Mouse (Mus musculus): Measurements from ENCODE around the gene Pcolce2. TPM values are rescaled to one million over a fixed set of nuclear protein-coding genes. Genes with fewer than 3 reads are reported as not detected.
A peak's percentile ranks its signal among the peaks of the same experiment; 100 is the strongest.

Gene Pcolce2
- total RNA-seq, 1 experiment = 27.0 TPM

GRCm38 (mm10) chr9:95688064-95688463 lies 50.7 kb downstream of the Pcolce2 start:
- no peak overlapping the region for H3K4me3 ChIP-seq (ENCODE audit: insufficient read depth in 1 of 2, low read depth in 1 of 2, low read length in 2 of 2, poor library complexity in 1 of 2, severe bottlenecking in 1 of 2)
- H3K27ac ChIP-seq (ENCODE audit: insufficient read depth, low read depth, low read length, poor library complexity, severe bottlenecking) = no peak overlapping the region
- H3K36me3 ChIP-seq (ENCODE audit: control insufficient read depth, insufficient read depth, low read length, poor library complexity, severe bottlenecking) = no peaks in the 10 kb centered on the region
- DNase-seq (ENCODE audit: low read depth, low spot score) = peak; percentile 15
- in situ Hi-C loops (cut with MboI; ENCODE audit: low sequenced_read_pairs in 2 of 2, unreplicated experiment in 2 of 2) = loop anchor here in 1 of 2 experiments (5.0 kb wide), 1 partner anchor 86 kb away; no protein-coding TSS in a partner anchor
- no peaks in the 10 kb centered on the region for H3K4me1 ChIP-seq (ENCODE audit: control insufficient read depth in 2 of 2, insufficient read depth in 2 of 2, low read length in 2 of 2, poor library complexity in 1 of 2)
- TF ChIP-seq ZC3H11A (IDR thresholded peaks at IDR 0.05; ENCODE audit: borderline replicate concordance, low read depth, low read length) (0 out of 2 replicates have a peak, but pooled peaks have one; percentile 24), CHD2 (IDR thresholded peaks at IDR 0.05; ENCODE audit: low read depth, low read length) (no peak)
- no peaks in the 10 kb centered on the region for H3K9me3 ChIP-seq (ENCODE audit: control insufficient read depth, insufficient read depth, low read depth, low read length)
- H3K9ac ChIP-seq (ENCODE audit: insufficient read depth, low read depth, low read length, poor library complexity, severe bottlenecking) = no peak overlapping the region

GRCm38 (mm10) chr9:95692823-95693222 lies 55.4 kb downstream of the Pcolce2 start:
- Histone ChIP-seq H3K36me3 (ENCODE audit: control insufficient read depth, insufficient read depth, low read length, poor library complexity, severe bottlenecking) (peaks cover 2% of the 10 kb centered on the region), H3K27ac (ENCODE audit: insufficient read depth, low read depth, low read length, poor library complexity, severe bottlenecking) (no peak overlapping the region), H3K9me3 (ENCODE audit: control insufficient read depth, insufficient read depth, low read depth, low read length) (no peaks in the 10 kb centered on the region), H3K9ac (ENCODE audit: insufficient read depth, low read depth, low read length, poor library complexity, severe bottlenecking) (no peak overlapping the region), H3K4me3 (ENCODE audit: insufficient read depth in 1 of 2, low read depth in 1 of 2, low read length in 2 of 2, poor library complexity in 1 of 2, severe bottlenecking in 1 of 2) (no peak overlapping the region), H3K4me1 (ENCODE audit: control insufficient read depth in 2 of 2, insufficient read depth in 2 of 2, low read length in 2 of 2, poor library complexity in 1 of 2) (no peaks in the 10 kb centered on the region)
- DNase-seq (ENCODE audit: low read depth, low spot score) = no peak
- TF ChIP-seq CHD2 (IDR thresholded peaks at IDR 0.05; ENCODE audit: low read depth, low read length) (no peak), ZC3H11A (IDR thresholded peaks at IDR 0.05; ENCODE audit: borderline replicate concordance, low read depth, low read length) (no peak), ZNF384 (IDR thresholded peaks at IDR 0.05; ENCODE audit: low read depth, low read length) (no peak), MAFK (IDR thresholded peaks at IDR 0.05; ENCODE audit: insufficient read depth, low read depth, low read length) (no peak), HCFC1 (IDR thresholded peaks at IDR 0.05; ENCODE audit: borderline replicate concordance, insufficient read depth, low read length) (no peak)
- in situ Hi-C loops (cut with MboI; ENCODE audit: low sequenced_read_pairs in 2 of 2, unreplicated experiment in 2 of 2) = loop anchor here in 1 of 2 experiments (10.0 kb wide), 1 partner anchor 158 kb away; no protein-coding TSS in a partner anchor

GRCm38 (mm10) chr9:95693528-95694100 lies 56.2 kb downstream of the Pcolce2 start:
- in situ Hi-C loops (cut with MboI; ENCODE audit: low sequenced_read_pairs in 2 of 2, unreplicated experiment in 2 of 2) = loop anchor here in 1 of 2 experiments (10.0 kb wide), 1 partner anchor 159 kb away; no protein-coding TSS in a partner anchor
- Histone ChIP-seq H3K4me1 (ENCODE audit: control insufficient read depth in 2 of 2, insufficient read depth in 2 of 2, low read length in 2 of 2, poor library complexity in 1 of 2) (no peaks in the 10 kb centered on the region), H3K9me3 (ENCODE audit: control insufficient read depth, insufficient read depth, low read depth, low read length) (no peaks in the 10 kb centered on the region), H3K9ac (ENCODE audit: insufficient read depth, low read depth, low read length, poor library complexity, severe bottlenecking) (no peak overlapping the region), H3K4me3 (ENCODE audit: insufficient read depth in 1 of 2, low read depth in 1 of 2, low read length in 2 of 2, poor library complexity in 1 of 2, severe bottlenecking in 1 of 2) (no peak overlapping the region), H3K27ac (ENCODE audit: insufficient read depth, low read depth, low read length, poor library complexity, severe bottlenecking) (no peak overlapping the region), H3K36me3 (ENCODE audit: control insufficient read depth, insufficient read depth, low read length, poor library complexity, severe bottlenecking) (peaks cover 2% of the 10 kb centered on the region)
- no peak for DNase-seq (ENCODE audit: low read depth, low spot score)
- no peak for TF ChIP-seq HCFC1 (IDR thresholded peaks at IDR 0.05; ENCODE audit: borderline replicate concordance, insufficient read depth, low read length)
- no peak for TF ChIP-seq CHD2 (IDR thresholded peaks at IDR 0.05; ENCODE audit: low read depth, low read length)
- TF ChIP-seq ZC3H11A (IDR thresholded peaks at IDR 0.05; ENCODE audit: borderline replicate concordance, low read depth, low read length) = no peak
- no peak for TF ChIP-seq ZNF384 (IDR thresholded peaks at IDR 0.05; ENCODE audit: low read depth, low read length)
- TF ChIP-seq MAFK (IDR thresholded peaks at IDR 0.05; ENCODE audit: insufficient read depth, low read depth, low read length) = no peak

GRCm38 (mm10) chr9:95694526-95694925 lies 57.1 kb downstream of the Pcolce2 start:
- no peak for DNase-seq (ENCODE audit: low read depth, low spot score)
- H3K4me3 ChIP-seq (ENCODE audit: insufficient read depth in 1 of 2, low read depth in 1 of 2, low read length in 2 of 2, poor library complexity in 1 of 2, severe bottlenecking in 1 of 2) = no peak overlapping the region
- no peak for TF ChIP-seq ZC3H11A (IDR thresholded peaks at IDR 0.05; ENCODE audit: borderline replicate concordance, low read depth, low read length)
- TF ChIP-seq ZNF384 (IDR thresholded peaks at IDR 0.05; ENCODE audit: low read depth, low read length) = no peak
- TF ChIP-seq MAFK (IDR thresholded peaks at IDR 0.05; ENCODE audit: insufficient read depth, low read depth, low read length) = no peak
- TF ChIP-seq CHD2 (IDR thresholded peaks at IDR 0.05; ENCODE audit: low read depth, low read length) = no peak
- TF ChIP-seq HCFC1 (IDR thresholded peaks at IDR 0.05; ENCODE audit: borderline replicate concordance, insufficient read depth, low read length) = no peak
- in situ Hi-C loops (cut with MboI; ENCODE audit: low sequenced_read_pairs in 2 of 2, unreplicated experiment in 2 of 2) = loop anchor here in 1 of 2 experiments (10.0 kb wide), 1 partner anchor 160 kb away; no protein-coding TSS in a partner anchor
- H3K4me1 ChIP-seq (ENCODE audit: control insufficient read depth in 2 of 2, insufficient read depth in 2 of 2, low read length in 2 of 2, poor library complexity in 1 of 2) = no peaks in the 10 kb centered on the region
- H3K9me3 ChIP-seq (ENCODE audit: control insufficient read depth, insufficient read depth, low read depth, low read length) = no peaks in the 10 kb centered on the region
- no peak overlapping the region for H3K9ac ChIP-seq (ENCODE audit: insufficient read depth, low read depth, low read length, poor library complexity, severe bottlenecking)
- H3K27ac ChIP-seq (ENCODE audit: insufficient read depth, low read depth, low read length, poor library complexity, severe bottlenecking) = no peak overlapping the region
- peaks cover 2% of the 10 kb centered on the region for H3K36me3 ChIP-seq (ENCODE audit: control insufficient read depth, insufficient read depth, low read length, poor library complexity, severe bottlenecking)

Measured in ES-E14 (cell line).